Mouse (Mus musculus): ENCODE measurements at regions not wholly inside any gene's neighbourhood (a gene's known extent, or its start where the extent isn't known, plus 50 kb on each side); places are given as distances from the start of the nearest gene placed in this dataset.
"Not testable (repeated sequence)": the region's sequence is repeated elsewhere in the genome, so short reads cannot be mapped to it uniquely, and the experiment has no call there.

DNA sequence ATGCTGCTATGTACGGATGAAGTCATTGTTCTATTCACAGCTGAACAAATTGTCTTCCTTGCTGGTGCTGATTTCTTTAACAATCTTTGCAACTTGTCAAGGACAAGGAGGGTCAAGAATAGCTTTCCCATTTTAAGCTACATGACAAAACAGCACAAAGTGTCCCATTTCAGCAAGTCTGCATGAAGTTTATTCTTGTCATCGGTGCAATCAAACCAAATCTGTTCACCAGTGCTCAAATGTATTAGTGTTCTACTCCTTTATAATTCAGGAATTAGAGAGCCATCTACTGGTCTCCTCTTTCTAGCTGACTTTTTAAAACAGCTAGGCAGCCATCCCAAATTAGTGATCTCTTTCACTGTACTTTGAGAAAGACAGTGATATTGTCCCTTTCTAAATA lies 1040.8 kb downstream of the Galc start:
- DNase-seq (ENCODE audit: low spot score in 2 of 2), result peak in 1 of 2 experiments; percentile 59

DNA sequence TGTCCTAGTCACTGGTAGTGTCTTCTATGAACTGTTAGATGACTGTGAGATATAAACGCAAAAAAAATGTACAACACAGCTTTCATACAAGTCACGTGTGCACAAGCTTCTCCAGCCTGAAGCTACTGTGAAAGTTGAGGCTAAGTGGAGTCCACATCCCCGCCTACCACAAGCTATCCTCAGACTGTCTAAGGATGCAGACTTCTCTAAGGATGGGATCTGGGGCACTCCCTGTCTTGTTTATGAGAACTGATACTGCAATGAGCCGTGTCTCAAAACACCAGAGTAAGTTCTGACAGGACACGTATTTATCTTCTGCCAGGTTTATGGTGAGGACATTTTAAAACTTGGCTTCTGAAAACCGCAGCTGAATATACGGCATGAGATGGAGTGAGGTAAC lies 1041.7 kb downstream of the Galc start:
- peak in 1 of 2 experiments; percentile 4 for DNase-seq (ENCODE audit: low spot score in 2 of 2)

DNA sequence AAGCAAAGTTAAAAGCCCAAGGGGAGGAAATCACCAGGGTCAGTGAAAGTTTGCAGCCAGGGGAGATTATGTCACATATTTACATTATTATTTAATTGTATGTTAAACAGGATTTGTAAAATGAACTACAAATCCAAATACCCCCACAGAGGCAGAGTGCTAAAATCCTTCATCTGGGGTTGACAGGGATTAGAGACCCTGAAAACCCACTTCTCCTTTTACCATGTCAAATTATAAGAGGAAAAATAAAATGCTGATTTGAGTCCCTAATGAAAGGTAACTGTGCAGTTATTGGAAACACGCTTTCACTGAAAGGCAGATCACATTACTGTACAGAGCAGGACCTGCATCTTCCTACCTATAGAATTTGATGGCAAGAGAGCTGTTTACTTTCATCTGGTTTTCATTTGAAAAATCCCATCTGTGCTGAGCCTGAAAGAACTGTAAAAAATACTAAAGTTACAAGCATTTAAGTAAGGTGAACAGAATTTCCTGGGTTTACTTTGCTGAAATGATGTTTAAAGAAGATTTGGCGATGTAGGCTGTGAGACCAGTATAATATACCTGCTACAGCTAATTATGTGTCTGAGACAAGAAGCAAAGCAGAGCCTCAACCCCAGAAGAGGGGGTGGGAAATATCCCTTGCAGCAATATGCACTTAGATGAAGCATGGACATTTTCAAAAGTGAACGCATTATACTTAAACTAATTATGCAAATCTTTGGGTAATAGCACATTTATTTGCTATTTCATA lies 1055.4 kb downstream of the Galc start:
- DNase-seq (ENCODE audit: low spot score in 2 of 2), result no peak

DNA sequence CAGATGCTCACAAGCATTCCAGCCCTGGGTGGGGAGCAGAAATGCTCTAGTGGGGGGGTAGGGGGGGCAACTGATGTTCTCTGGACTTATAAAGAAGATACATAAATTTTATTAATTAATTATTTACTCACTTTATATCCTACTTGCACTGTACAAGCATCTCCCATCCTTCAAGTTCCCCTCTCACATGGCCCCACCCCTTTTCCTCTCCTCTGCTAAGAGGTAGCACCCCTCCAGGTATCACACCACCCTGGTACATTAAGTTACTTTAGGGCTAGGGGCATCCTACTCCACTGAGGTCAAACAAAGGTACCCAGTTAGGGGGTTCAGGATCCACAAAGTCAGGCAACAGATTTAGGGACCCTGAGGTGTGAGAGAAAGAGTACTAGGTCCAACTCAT lies 1097.4 kb downstream of the Galc start:
- no peak for DNase-seq (ENCODE audit: low spot score in 2 of 2)

DNA sequence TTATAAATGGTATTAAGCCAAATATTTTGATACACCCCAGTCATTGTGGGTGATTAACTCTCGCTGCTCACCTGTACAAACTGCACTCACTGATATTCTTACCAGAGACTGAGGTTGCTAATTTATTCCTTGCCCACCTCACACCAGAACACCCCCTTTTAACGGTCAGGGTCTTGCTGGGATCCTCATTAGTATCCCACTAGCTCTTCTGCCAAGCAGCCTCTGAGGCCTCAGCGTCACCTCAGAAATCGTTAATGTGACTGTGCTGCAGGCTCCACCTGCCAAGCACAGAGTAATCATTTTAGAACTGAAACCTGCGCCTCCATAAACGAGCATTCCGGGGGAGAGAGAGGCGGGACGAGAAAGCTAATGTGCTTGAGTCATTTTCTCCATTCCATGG lies 1097.8 kb downstream of the Galc start:
- no peak for DNase-seq (ENCODE audit: low spot score in 2 of 2)

DNA sequence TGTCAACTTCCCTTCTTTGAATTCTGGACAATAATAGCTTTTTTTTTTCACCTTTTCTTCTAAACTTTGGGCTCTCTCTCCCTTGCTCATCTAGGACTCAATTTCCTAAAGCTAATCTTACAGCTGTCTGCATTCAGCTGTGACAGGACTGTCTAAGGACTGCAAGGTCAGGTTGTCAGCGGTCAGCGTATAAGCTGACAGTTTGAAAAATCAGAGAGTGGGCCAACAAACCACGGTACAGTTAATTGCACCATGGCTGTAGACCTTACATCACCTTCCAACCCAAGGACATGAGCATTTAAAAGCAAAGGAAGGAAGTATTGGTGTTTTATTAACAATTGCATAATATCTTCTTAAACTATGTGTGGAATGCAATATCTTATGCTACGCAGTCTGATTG lies 1100.9 kb downstream of the Galc start:
- DNase-seq (ENCODE audit: low spot score in 2 of 2), result no peak

DNA sequence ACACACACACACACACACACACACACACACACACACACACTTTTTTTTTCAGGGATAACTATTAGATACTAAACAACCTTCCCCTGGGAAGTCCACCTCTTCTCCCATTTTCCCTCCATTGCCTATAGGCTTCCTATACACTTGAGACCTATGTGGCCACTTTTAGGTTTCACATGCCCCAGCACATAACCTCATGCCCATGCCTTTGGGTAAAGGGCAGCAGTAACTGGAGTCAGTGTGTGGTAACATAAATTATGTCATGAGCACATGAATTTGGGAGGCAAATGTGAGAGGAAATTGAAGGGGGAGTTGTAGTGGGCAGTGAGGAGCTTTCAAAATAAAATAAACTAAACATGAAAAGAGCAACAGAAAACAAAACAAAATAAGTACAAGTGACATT lies 1101.5 kb downstream of the Galc start:
- no peak for DNase-seq (ENCODE audit: low spot score in 2 of 2)

DNA sequence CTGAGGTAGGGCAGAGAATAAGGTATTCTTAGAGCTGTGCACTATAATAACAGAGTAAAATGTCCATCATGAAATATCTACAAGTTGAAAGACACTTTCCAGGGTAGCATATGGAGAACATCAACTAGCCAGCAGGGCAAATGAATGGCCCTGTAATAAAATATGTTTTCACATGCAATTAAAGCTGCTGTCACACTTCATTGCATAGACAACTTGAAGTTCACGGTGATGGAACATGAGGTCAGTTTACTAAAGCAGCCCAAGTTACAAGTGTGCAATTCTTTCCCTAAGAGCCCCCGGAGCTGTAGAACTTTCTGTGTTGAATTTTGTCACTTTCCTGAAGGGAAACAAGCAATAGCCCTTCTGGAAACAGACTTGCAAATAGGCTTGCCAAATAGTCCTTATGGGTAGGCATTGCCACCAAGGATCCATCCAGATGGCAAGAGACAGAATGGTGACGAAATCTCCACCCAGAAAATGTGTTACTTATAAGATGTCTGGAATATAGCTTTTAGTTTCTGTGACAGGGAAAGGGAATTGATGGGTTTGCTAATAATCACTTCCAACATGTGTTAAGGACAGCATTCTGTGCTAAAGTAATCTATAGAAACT lies 1102.7 kb downstream of the Galc start:
- DNase-seq (ENCODE audit: low spot score in 2 of 2), result peak in 1 of 2 experiments; percentile 1

DNA sequence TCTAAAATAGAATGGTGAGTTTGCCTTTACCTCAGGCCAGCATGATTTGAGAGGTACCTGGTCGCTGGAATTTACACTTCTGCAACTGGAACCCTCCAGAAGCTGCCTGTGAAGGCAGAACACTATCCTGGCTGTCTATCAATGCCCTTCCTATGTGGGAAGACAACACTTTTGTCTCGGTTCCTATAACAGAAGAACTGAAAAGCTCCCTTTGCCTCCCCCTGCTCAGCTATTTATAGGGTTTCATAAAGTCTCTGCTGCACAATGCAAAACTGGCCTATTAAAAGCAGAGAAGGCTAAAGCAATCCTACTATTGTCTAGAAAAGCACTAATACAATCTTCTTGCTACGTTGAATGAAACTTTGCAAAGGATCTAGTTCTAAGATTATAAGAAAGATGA lies 1116.5 kb downstream of the Galc start:
- DNase-seq (ENCODE audit: low spot score in 2 of 2), result no peak

DNA sequence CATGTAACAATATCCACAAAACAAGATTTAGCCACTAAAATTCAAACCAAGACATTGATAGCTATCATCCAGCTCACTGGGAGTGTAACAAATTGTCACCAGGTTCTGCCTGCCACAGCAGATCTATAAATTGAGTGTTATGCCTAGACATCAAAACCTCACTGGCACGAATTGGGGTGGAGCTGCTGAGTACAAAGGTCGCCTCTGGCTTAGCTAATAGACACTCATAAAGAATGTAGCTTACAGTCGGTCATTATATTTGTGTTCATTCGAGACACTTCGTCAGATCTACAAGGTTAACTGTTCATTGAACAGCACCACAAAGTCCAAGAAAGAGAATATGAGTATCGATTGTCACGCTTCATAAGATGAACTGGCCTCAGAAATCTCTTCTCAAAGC lies 1121.3 kb downstream of the Galc start:
- no peak for DNase-seq (ENCODE audit: low spot score in 2 of 2)

DNA sequence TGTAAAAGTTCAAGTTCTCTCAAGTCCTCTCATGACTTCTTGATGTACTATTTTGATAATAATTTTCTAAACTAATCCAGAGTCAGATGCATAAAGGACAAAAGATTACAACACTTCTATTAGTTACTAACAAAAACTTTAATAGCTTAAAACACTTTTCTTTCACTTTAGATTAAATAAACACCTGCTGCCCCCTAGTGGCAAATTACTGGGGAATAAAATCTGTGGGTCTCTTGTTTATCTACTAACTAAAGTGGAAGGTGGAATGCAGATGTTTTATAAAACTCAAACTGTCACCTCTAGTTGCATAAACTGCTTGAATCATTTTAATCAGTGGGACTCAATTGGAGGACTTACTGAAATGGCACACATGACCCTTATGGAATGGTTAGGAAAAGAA lies 1129.0 kb downstream of the Galc start:
- no peak for DNase-seq (ENCODE audit: low spot score in 2 of 2)

DNA sequence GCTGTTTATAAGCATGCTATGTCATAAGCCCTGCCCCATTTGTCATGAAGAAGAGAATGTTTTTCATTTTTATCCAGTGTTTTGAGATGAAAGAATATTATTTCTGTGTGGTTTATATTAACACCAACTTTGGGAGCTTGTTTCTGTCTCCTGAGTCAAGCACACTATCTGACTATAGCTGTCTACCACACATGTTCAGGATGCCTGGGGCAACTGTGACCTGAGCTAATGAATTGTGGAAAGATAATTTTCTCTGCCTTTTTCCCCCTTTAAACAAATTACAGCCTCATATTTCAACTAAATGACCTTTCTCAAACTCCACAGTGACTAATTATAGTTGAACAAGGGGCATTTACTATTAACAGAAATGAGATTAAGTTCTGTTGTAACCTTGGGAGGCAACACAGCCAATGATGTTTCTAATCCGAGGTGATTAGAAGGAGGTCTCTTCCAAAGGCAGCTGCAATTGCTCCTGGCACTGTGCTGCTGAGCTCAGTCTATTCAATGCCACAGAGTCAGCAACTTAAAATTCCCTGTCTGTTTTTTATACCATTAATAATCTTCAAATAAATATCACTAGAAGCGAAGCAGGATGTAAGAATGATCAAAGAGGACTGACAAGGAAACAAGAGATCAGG lies 1168.6 kb downstream of the Galc start:
- no peak for DNase-seq (ENCODE audit: low spot score in 2 of 2)

DNA sequence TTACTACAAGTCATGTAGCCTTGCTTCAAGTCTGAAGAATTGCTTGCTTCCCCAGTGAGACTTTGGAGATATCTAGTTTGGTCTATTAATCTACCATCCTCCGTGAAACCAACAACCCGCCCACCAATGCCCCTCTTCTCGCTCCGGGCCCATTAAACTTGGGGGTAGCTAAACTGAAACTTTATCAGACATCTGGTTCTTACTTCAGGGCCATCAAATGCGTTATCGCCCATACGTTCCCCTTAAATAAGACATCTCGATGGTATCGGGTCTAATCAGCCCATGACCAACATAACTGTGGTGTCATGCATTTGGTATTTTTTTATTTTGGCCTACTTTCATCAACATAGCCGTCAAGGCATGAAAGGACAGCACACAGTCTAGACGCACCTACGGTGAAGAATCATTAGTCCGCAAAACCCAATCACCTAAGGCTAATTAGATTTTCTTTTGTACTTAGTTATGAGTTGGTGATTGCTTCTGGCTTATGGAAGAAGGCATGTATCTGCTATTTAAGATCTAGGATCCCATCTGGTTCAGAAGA lies 1197.8 kb downstream of the Galc start:
- DNase-seq (ENCODE audit: low spot score in 2 of 2), result not testable (repeated sequence)

DNA sequence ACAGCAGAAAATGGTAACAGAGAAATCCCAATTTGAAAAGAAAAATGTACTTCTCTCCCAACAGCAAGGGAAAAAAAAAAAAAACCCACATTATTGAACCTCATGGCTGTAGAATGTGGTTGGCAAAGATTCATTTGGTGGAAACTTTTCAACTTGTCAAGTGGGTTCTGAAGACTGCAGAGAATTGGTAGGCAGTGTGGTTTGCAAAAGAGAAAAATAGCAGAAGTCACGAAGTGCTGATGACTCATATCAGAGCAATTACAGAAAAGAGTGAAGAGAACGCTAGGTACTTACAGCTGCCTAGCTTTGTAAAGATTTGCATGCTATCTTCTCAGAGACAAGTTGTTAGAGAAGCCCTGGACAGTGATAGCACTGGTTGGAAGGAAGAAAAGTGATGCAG lies 1211.6 kb downstream of the Galc start:
- peak; percentile 4 to 39 for DNase-seq (ENCODE audit: low spot score in 2 of 2)
